Mouse (Mus musculus) G1E (cell line): ENCODE measurements around the gene Focad. TPM values are rescaled to one million over a fixed set of nuclear protein-coding genes. Genes with fewer than 3 reads are reported as not detected.

ENCODE experiments used
- ATAC-seq: 2 replicates; pipeline ENCODE4 v1.8.0; 2016; ENCODE audit warnings: mild to moderate bottlenecking; ENCODE audit not compliant: insufficient number of reproducible peaks, poor library complexity, low FRiP score, severe bottlenecking; ENCODE audit errors: extremely low read depth
- DNase-seq: peaks from one replicate; pipeline ENCODE4 v3.0.0; 2012; ENCODE audit warnings: low spot score
- H3K27me3 ChIP-seq: 2 replicates; pipeline ENCODE4 v1.6.1; 2012; ENCODE audit warnings: mild to moderate bottlenecking, low read length, inconsistent platforms; ENCODE audit not compliant: insufficient read depth
- H3K36me3 ChIP-seq: replicated peaks from 2 replicates; pipeline ENCODE3; 2012; ENCODE audit warnings: mild to moderate bottlenecking, inconsistent platforms
- H3K4me1 ChIP-seq: 2 replicates; pipeline ENCODE4 v1.6.1; 2012; ENCODE audit warnings: low read depth, low read length, inconsistent platforms, mixed read lengths; ENCODE audit not compliant: insufficient read depth
- H3K4me3 ChIP-seq: 2 replicates; pipeline ENCODE4 v1.5.1; 2012; ENCODE audit warnings: low read depth, mild to moderate bottlenecking, inconsistent platforms, low read length, moderate library complexity, mixed read lengths
- H3K9me3 ChIP-seq: replicated peaks from 2 replicates; pipeline ENCODE4 v1.6.1; 2012; ENCODE audit warnings: inconsistent platforms
- CTCF ChIP-seq: IDR thresholded peaks from 2 replicates; pipeline ENCODE4 v1.5.1; 2012; ENCODE audit warnings: low read depth, low read length, inconsistent platforms, mixed read lengths
- GATA1 ChIP-seq: IDR thresholded peaks from 2 replicates; pipeline ENCODE4 v1.6.1; 2012; ENCODE audit warnings: borderline replicate concordance, low read length, inconsistent platforms, mixed read lengths
- GATA2 ChIP-seq: IDR thresholded peaks from 2 replicates; pipeline ENCODE4 v1.6.1; 2012; ENCODE audit warnings: low read depth, low read length, inconsistent platforms, borderline replicate concordance
- POLR2AphosphoS5 ChIP-seq: IDR thresholded peaks from 2 replicates; pipeline ENCODE4 v1.6.1; 2012; ENCODE audit warnings: low read depth, low read length, inconsistent platforms; ENCODE audit not compliant: insufficient replicate concordance
- TAL1 ChIP-seq: conservative IDR thresholded peaks from 2 replicates; pipeline ENCODE4 v1.6.1; 2012; ENCODE audit warnings: low read depth, low read length, inconsistent platforms, mixed read lengths
- polyA plus RNA-seq: library from polyadenylated mRNA; stranded (reverse); fragments of >175 nt; gene quantifications from 2 replicates; pipeline ENCODE4 v1.2.3, GENCODE M21; 2012
- total RNA-seq, 2 experiments: library from RNA; stranded (forward) in 1 of 2; stranded (reverse) in 1 of 2; fragments of 200-1000 nt in 1 of 2; fragments of >200 nt in 1 of 2; fragmentation: Nextera tagmentation in 1 of 2; gene quantifications; 2 replicates each; pipeline ENCODE4 v1.2.3; 2014 to 2017

Gene Focad
- total and polyA plus RNA-seq, 3 experiments, result 5.2 to 31.6 (median 21.6) TPM

DNA sequence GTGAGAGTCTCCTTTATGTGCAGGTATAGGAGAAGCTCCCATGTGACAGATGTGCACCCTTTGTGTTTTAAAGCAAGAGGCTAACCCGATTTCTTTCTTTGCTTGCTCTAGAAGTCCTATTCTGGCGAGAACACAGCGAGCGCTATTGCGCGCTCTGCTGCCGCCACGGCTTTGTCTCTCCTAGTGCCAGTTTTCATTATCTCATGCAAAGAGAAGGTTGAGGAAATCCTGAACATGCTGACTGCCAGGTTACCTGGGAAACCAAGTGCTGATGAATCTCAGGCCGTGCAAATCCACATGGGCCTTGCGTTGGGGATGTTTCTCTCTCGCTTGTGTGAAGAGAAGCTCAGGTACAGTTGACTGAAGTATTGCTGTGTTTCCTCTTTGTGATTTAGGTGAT, 250.0 kb downstream of the Focad start:
- TF ChIP-seq TAL1 (no peak), GATA1 (no peak), CTCF (no peak), GATA2 (no peak), POLR2AphosphoS5 (no peak)
- ATAC-seq, result no peak
- Histone ChIP-seq H3K4me3 (no peak overlapping the region), H3K36me3 (peaks cover 31% of the 10 kb centered on the region), H3K4me1 (no peaks in the 10 kb centered on the region), H3K9me3 (no peaks in the 10 kb centered on the region), H3K27me3 (no peaks in the 10 kb centered on the region)
- no peak for DNase-seq

GRCm38 (mm10) chr4:88345065-88345464, 250.6 kb downstream of the Focad start:
- ATAC-seq (no peak), DNase-seq (no peak)
- Histone ChIP-seq H3K27me3 (no peaks in the 10 kb centered on the region), H3K4me1 (no peaks in the 10 kb centered on the region), H3K9me3 (no peaks in the 10 kb centered on the region), H3K4me3 (no peak overlapping the region), H3K36me3 (peaks cover 33% of the 10 kb centered on the region)
- TF ChIP-seq GATA2 (no peak), TAL1 (no peak), CTCF (no peak), GATA1 (no peak), POLR2AphosphoS5 (no peak)

DNA sequence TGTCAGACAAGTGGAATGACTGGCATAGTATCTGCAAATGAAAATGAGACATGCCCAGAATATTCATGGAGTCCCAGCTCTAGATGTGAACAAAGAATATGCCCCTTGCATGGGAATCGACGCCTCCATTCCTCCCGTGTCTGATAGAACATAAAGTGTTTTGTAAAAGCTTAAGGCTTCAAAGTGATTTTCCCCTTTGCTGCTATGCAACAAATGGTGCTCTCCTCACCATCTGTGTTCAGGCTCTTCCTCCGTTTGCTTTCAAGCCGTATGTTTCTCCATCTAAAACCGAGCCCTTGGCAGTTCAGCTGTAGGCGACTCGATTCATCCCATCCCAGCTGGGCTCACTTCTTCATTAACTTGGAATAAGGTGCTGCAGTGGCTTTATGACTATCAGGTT, 251.5 kb downstream of the Focad start:
- TF ChIP-seq TAL1 (no peak), GATA2 (no peak), CTCF (no peak), GATA1 (no peak), POLR2AphosphoS5 (no peak)
- no peaks in the 10 kb centered on the region for H3K9me3 ChIP-seq
- no peak for DNase-seq
- ATAC-seq, result no peak
- H3K4me3 ChIP-seq, result no peak overlapping the region
- H3K36me3 ChIP-seq, result peaks cover 36% of the 10 kb centered on the region
- no peaks in the 10 kb centered on the region for H3K27me3 ChIP-seq
- no peaks in the 10 kb centered on the region for H3K4me1 ChIP-seq

DNA sequence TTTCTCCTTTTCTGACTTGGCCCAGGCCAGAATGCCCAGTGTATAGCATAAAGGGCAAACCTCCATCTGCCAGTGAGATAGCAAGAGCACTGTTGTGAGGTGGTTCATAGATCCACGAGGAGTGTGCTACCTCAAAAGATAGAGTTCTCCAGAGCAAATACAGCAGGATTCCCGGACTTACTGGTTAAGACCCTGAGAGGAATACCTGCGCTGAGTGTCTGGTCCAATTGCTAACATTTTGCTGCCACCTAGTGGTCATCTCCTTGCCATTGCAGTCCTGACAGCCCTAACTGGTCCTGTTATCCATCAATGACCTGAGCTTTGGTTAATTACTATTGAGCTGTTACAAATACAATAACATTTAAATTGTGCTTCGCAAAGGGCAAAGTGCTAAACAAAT, 256.5 kb downstream of the Focad start:
- H3K9me3 ChIP-seq, result no peaks in the 10 kb centered on the region
- H3K4me1 ChIP-seq, result peaks cover 3% of the 10 kb centered on the region; the same call in 1 of the 2 replicates
- peak; percentile 40 for DNase-seq
- peaks cover 37% of the 10 kb centered on the region for H3K36me3 ChIP-seq
- TF ChIP-seq GATA2, result no peak
- TF ChIP-seq GATA1, result no peak
- TF ChIP-seq TAL1, result no peak
- peak; percentile 88 for TF ChIP-seq CTCF
- TF ChIP-seq POLR2AphosphoS5, result no peak
- peak; percentile 54; the same call in 1 of the 2 replicates for ATAC-seq
- H3K4me3 ChIP-seq, result no peak overlapping the region
- H3K27me3 ChIP-seq, result no peaks in the 10 kb centered on the region

DNA sequence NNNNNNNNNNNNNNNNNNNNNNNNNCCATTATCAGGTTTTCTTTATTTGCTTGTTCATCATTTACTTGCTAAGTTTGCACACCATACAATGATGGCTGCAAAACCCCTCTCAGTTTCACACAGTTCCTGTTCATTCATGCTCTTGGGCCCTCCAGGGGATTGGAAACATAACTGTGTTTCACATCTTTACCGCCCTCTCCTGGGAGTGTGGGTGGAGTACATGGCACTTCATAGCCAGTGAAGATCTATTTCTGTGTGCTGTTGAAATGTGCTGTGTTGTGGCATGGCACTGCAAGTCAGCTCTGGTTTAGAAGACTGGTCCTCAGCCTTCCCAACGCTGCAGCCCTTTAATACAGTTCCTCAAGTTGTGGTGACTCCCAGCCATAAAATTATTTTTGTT, 262.2 kb downstream of the Focad start:
- no peaks in the 10 kb centered on the region for H3K9me3 ChIP-seq
- ATAC-seq (no peak), DNase-seq (no peak)
- H3K36me3 ChIP-seq, result peaks cover 37% of the 10 kb centered on the region
- no peaks in the 10 kb centered on the region for H3K27me3 ChIP-seq
- no peak overlapping the region for H3K4me3 ChIP-seq
- TF ChIP-seq CTCF, result no peak
- no peak for TF ChIP-seq POLR2AphosphoS5
- TF ChIP-seq GATA2, result no peak
- TF ChIP-seq GATA1, result no peak
- no peak for TF ChIP-seq TAL1
- H3K4me1 ChIP-seq, result peaks cover 3% of the 10 kb centered on the region; the same call in 1 of the 2 replicates

GRCm38 (mm10) chr4:88357431-88357830, 263.0 kb downstream of the Focad start:
- ATAC-seq (no peak), DNase-seq (no peak)
- Histone ChIP-seq H3K36me3 (peaks cover 36% of the 10 kb centered on the region), H3K4me1 (peaks cover 3% of the 10 kb centered on the region; the same call in 1 of the 2 replicates), H3K27me3 (no peaks in the 10 kb centered on the region), H3K9me3 (no peaks in the 10 kb centered on the region), H3K4me3 (no peak overlapping the region)
- TF ChIP-seq POLR2AphosphoS5, result no peak
- no peak for TF ChIP-seq GATA2
- TF ChIP-seq TAL1, result no peak
- TF ChIP-seq GATA1, result no peak
- TF ChIP-seq CTCF, result no peak

- no peak for TF ChIP-seq GATA2
- H3K36me3 ChIP-seq, result peaks cover 35% of the 10 kb centered on the region
- H3K27me3 ChIP-seq, result no peaks in the 10 kb centered on the region
- ATAC-seq (no peak), DNase-seq (no peak)
- no peaks in the 10 kb centered on the region for H3K9me3 ChIP-seq
- no peaks in the 10 kb centered on the region for H3K4me1 ChIP-seq
- H3K4me3 ChIP-seq, result no peak overlapping the region
These were observed 275.5 kb downstream of the Focad start for GRCm38 (mm10) chr4:88369951-88370350.
